Mouse (Mus musculus): ENCODE data around the gene Sorbs1.

Gene Sorbs1

DNA sequence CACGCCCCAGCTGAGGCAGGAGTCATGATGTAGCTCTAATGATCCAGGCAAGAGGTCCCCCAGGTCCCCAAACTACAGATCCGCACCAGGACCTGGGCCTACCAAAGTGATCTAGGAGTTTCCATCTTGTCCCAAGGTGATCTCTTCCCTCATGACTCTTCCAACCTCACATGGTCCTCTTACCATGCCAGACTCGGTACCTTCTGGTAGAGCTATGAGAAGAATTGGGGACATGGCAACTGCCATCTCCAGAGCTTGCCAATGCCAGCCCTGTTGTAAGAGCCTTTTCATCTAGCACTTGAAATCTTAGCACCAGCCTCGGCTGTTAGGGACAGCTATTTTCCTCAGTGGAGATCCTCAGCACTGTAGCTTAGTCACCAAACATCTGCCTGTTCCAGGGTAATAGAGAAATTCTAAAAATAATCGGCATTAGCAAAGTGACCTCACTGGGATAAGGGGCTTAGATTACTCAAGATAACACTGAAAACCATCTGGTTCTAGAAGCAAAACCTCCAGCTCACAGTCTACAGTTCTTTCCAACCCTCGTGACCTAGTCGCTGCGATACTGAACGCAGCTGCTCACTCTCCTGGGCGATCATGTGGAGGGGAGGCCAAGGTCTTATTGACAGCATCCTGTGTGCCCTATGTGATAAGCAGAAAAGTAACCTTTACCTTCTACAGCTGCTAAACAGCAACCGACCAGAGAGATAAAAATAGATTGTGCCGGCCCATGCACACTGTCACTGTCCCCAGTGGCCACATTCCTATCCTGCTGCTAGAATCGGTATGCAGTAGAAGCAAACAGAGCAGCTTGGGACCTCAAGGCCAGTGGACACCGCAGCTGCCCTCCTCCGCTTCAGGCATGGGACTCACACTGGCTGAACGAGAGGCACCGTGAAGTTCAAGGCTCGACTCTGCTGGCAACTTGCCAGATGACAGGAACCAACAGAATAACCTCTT lies 143.4 kb downstream of the Sorbs1 start:
- no peak for DNase-seq

- no peak for DNase-seq
Measured at GRCm38 (mm10) chr19:40368517-40368916, 145.1 kb downstream of the Sorbs1 start.

- DNase-seq: peak; percentile 61 to 67
Measured at GRCm38 (mm10) chr19:40366163-40366941, 147.2 kb downstream of the Sorbs1 start.

GRCm38 (mm10) chr19:40365137-40365536 lies 148.4 kb downstream of the Sorbs1 start:
- peak; percentile 86 to 88 for DNase-seq

DNA sequence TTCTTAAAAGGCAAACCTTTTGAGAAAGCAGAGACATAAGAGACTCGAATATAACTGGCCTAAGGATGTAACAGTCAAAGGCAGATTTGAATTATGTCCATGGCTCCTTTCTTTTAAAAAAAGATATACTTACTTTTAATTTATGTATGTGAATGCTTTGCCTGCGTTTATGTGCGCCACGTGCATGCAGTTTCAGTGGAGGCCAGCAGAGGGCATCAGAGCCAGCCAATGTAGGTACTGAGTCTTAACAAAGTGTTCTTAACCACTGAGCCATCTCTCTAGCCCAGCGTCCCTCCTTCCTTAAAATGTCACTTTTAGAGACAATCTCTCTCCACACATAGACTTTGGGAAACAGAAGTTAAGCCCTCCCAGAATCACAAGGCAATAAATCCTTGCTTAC lies 150.1 kb downstream of the Sorbs1 start:
- DNase-seq: no peak

GRCm38 (mm10) chr19:40362203-40362865 lies 151.2 kb downstream of the Sorbs1 start:
- DNase-seq: no peak

- no peak for DNase-seq
Measured at GRCm38 (mm10) chr19:40359712-40360394, 153.7 kb downstream of the Sorbs1 start.

- peak; percentile 38 to 51 for DNase-seq
Measured at GRCm38 (mm10) chr19:40356536-40357522, 156.8 kb downstream of the Sorbs1 start.

DNA sequence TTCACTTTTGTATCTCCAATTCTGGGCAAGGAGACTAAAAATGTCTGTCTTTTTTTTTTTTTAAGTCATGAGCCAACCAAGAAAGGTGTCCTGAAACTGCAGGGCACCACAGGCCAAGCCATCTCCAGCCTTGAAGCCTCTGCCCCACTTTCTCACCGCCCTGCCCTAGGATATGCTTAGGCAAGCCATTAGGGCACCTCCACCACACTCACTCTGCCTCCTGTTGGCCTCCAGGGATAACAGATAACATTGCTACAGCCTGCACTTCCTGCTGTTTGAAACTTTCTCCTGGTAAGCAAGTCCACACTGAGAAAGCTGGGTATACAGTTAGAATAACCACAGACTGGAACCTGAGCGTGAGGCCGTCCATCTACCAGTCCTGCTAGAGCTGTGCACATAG lies 158.5 kb downstream of the Sorbs1 start:
- DNase-seq: no peak

DNA sequence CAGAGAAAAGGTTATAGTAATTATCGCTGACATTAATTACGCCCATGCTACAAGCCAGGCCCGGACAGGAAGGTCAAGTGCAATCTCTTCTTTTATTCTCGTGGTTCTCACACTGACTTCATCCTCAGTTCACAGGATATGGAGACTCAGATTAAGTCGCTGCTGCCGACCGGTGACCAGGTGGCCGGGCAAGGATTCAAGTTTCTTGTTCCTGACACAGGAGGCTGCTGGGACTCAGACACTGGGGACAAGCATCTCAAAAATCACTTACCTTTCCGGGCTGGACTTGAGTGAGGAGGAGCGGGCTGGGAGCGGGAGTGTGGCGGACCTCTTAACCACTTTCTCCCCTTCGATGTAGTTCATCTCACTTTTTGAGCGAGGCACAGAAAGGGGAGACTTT lies 161.6 kb downstream of the Sorbs1 start:
- no peak for DNase-seq

DNA sequence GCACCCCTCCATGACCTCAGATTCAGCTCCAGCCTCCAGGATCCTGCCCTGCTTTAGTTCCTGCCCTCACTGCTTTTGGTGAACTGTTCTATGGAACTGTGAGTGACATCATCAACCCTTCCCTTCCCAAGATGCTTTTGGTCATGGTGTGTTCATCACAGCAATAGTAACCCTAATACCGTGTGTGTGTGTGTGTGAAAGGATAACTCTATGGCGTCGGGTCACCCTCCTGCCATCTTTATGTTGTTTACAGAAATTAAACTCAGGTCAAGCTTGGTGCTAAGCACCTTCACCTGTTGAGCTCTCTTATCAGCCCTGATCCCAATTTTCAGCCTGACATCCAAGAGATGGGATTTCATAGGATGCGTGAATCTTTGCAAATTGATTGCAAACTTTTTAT lies 162.7 kb downstream of the Sorbs1 start:
- no peak for DNase-seq

DNA sequence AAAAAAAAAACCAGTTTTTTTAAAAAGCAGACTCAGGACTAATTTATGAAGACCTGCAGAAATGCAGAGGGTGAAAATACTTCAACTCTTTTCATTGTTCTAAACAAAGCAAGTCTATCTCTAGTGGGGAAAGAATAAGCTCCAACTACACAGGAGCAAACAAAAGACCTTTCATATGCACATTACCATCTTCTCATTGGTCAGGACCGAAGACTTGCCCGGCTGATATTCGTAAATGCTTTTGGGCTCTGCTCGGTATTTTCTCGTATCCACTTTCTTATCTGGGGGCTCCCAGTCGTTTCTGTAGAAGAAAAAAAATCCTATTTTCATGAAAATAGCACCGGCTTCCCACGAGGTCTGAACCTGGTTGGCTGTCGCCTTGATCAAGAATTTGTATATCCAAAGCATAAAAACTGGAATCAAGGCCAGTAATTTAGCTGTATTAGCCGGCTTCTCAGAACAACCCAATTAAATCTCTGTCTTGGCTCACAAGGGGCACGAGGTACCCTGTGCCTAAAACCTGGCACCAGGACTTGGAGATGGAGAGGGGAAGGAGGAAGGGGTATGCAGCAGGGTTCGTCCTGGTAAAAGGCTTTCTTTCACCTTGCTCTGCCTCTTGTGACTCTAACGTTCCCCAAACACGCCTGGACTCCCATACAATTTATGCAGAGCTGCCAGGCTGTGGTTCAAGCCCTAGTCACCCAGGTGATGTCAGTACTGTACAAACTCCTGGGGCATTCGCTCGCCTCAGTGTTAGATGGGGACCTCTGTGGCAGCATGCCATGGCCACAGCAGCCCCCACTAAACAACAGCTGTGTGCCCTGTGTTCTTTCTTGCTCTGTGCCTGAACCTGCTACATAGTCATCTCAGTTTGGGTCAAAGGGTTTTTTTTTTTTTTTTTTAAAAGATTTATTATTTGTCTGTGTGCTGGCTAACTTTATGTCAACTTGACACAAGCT lies 163.6 kb downstream of the Sorbs1 start:
- DNase-seq: no peak

DNA sequence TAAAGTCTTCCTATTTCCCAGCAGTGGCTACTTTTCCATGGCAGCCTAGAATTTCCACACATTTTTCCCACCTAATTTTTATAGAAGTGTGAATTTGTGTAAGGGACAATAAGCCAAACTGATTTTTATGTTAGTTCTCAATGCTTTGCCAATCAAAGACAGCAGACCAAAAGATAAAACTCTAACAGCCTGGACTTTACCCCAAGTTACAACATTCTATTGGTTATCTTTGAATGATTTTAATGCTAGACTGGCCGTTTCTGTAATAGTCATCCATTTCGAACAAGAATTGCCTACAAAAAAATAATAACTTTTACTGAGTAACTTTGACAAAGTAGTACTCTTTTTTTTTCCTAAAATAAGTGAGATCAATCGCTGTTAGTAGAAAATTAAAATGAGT lies 164.3 kb downstream of the Sorbs1 start:
- no peak for DNase-seq

DNA sequence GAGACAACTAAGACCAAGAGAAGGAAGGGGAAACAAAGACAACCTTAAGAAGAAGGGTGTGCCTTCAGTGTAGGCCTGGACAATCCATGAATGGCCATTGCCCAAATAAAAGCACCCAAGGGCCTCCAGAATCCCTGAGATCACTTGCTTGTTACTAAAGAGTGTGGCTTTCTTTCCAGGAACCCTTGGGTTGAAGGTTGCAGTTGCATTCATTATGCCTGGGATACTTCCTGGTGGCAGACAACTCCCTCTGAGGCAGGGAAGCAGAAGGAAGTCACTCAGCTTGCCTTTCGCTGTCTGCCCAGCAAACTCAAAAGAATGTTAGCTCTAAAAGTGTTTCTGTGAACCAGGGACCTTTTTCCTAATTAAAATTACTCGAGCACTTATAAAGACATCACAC lies 164.9 kb downstream of the Sorbs1 start:
- no peak for DNase-seq

DNA sequence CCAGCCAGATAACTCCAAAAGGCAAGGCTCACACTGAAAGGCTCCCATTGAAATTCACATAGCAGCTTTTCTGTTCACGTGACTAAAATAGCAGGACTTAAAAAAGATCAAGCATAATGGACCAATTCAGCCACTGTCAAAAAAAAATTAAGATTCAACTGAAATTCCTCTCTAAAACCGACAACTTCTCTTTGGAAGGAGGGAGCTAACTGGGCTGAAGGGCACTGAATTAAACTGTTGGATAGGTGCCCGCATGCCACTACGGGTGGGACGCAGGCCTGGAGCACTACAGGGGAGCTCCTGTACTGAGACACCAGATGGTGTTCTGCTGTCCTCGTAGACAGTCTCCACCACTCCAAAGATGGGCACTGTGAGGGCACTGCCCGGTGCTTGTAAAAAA lies 165.4 kb downstream of the Sorbs1 start:
- no peak for DNase-seq

DNA sequence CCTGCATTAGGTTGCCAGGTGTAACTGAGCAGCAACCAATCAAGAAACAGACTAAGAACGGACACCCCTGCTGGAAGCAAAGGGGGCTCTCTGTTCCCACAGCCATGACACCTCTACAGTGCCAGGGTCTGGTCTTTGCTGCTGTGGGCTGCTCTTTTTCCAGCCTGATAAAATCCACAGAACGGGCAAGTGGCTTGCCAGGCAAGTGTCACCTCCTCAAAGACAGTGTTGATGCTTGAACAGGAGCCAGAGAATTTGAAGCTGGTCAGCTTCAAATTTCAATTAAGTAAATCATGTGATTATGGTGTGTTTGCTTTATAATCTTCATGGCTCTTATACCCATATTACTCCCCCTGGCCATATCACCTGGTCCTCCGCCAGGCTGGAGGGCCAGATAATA lies 166.7 kb downstream of the Sorbs1 start:
- no peak for DNase-seq

DNA sequence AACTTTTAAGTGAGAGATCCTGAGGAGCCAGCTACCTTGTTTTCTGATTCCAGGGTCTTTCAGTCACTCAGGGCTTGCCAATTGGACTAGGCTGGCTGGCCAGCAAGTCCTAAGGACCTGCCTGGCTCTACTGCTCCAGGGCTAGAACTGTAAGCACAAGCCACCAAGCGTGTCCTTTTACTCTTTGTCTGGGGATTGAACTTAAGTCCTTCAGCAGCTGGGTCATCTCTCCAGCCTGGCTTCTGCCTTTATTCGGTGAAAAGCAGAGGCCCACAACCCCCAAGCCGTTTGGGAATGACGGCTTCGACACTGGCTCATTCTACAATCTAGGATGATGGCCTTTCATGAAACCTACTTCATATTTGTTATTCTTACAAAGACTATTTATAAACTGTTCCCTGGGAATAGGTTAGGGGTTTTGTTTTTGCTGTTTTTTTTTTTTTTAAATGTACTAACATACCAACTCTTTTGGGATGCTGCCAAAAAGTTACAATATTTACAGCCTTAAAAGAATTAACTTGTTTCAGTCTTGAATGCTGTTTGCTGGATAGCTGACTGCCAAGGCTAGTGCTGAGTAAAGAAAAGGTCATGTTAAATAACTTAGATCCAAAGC lies 167.2 kb downstream of the Sorbs1 start:
- DNase-seq: no peak

DNA sequence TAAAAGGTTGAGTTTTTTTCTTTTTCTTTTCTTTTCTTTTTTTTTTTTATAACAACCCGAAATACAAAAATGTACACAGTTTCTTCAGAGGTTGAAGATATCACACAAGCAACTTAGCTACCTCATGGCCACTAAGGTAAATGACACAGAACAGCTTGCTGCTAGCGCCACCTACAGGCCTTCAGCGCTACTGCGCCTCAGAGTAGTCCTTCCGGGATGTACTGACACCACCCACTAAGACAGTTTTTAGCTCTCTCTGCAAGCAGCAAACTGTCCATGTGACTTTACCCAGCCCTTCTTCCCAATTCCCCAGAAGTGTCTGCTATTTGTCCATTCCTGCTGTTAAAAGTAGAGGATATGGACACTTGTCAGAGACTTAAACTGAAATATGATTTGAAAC lies 167.9 kb downstream of the Sorbs1 start:
- peak in 1 of 2 experiments; percentile 60 for DNase-seq

DNA sequence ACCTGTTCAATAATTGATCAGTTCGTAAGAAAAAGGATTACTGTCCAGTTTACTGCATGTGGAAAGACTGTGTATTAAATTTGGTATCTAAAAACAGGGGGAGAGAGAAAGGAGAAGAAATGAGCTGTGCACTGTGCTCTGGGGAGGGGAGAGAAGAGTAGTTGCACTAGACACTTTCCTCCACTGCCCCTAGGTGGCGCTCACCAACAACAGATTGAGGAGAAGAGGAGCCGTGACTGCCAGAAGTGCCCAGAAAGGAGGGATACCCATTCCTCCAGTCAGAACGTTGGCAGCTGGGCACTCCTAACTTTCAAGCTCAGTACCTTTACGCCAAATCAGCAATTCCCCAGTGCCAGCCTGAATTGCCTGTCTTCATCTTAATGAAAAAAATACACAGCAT lies 170.6 kb downstream of the Sorbs1 start:
- peak; percentile 62 to 81 for DNase-seq

- peak in 1 of 2 experiments; percentile 29 for DNase-seq
Measured at GRCm38 (mm10) chr19:40341141-40341540, 172.4 kb downstream of the Sorbs1 start.
